Comparison of ENCODE assay signal across 1 mouse cellular context in genomic region chr4:152008148-152008500, GRCm38 (mm10).
TF ChIP-seq lines count a peak whose summit lies in the region.

No protein-coding gene starts in this region.

TF ChIP-seq in MEL, 35 proteins besides CTCF, POLR2A, EP300 and RAD21 (continued from another document):
- TF ChIP-seq TBP (IDR thresholded peaks at IDR 0.05; ENCODE audit: low read depth, low read length), result no peak
- TF ChIP-seq MYB (IDR thresholded peaks at IDR 0.05; ENCODE audit: low read depth, low read length), result no peak
- TF ChIP-seq CHD2 (IDR thresholded peaks at IDR 0.05; ENCODE audit: low read length), result no peak
- no peak for TF ChIP-seq NRF1 (IDR thresholded peaks at IDR 0.05; ENCODE audit: insufficient read depth, low read depth, low read length, poor library complexity, severe bottlenecking)
- TF ChIP-seq USF2 (IDR thresholded peaks at IDR 0.05; ENCODE audit: borderline replicate concordance in 1 of 2, insufficient read depth in 1 of 2, low read depth in 1 of 2, low read length in 2 of 2), result no peak
- no peak for TF ChIP-seq MYC (IDR thresholded peaks at IDR 0.05; ENCODE audit: low read depth, low read length)
- no peak for TF ChIP-seq NELFE (IDR thresholded peaks at IDR 0.05; ENCODE audit: low read depth, low read length)
- TF ChIP-seq MAX (IDR thresholded peaks at IDR 0.05; ENCODE audit: low read length), result no peak
- no peak for TF ChIP-seq GABPA (IDR thresholded peaks at IDR 0.05; ENCODE audit: low read depth, low read length)
- no peak for TF ChIP-seq ZKSCAN1 (IDR thresholded peaks at IDR 0.05; ENCODE audit: low read depth, low read length)
TF ChIP-seq in MEL: peak in this region for 0.
